Comparison of ENCODE assay signal across 17 mouse cellular contexts in the genomic region with DNA sequence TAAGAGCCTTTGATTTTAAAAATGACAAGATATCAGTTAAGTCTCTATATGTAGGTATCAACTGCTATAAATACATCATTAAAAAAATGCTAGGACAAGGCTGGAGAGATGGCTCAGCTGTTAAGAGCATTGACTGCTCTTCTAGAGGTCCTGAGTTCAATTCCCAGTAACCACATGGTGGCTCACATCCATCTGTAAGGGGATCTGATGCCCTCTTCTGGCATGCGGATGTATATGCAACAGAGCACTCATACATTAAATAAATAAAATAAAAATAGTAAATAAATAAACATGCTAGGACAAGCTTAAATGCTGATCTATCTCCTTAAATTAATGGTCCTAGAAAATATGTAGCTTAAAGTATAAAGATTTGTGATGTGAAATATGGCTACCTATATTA. TPM values are rescaled to one million over a fixed set of nuclear protein-coding genes. Genes with fewer than 3 reads are reported as not detected.
DNase-seq lines count a peak whose midpoint lies in the region; ATAC-seq and TF ChIP-seq lines count a peak whose summit lies in the region.
"Had no signal": no experiment of that assay in that cellular context is flagged by ENCODE, and none has a peak within 500 bp of the region (broad histone marks: within the 10 kb centered on the region; RNA-seq: fewer than 3 reads in every experiment).

No protein-coding gene starts in this region.

- no peaks in the 10 kb centered on the region for H3K27me3 ChIP-seq in heart, postnatal 0 days (ENCODE audit: control insufficient read depth, insufficient read depth, low read length)
- no peaks in the 10 kb centered on the region for H3K27me3 ChIP-seq in heart, embryonic 12.5 days (replicated peaks)
- no peaks in the 10 kb centered on the region for H3K27me3 ChIP-seq in lung, postnatal 0 days (replicated peaks; ENCODE audit: insufficient read depth, low read length)
- H3K27me3 ChIP-seq in stomach, postnatal 0 days (ENCODE audit: control insufficient read depth, insufficient read depth, low read length): no peaks in the 10 kb centered on the region
- H3K27me3 ChIP-seq: heart, embryonic 13.5 days; limb, embryonic 15.5 days; midbrain, embryonic 15.5 days; neural tube, embryonic 12.5 days had no signal

- 87% methylated on average over 1 of the region's 1 CpGs for WGBS in heart, postnatal 0 days
- 88% methylated on average over 1 of the region's 1 CpGs for WGBS in heart, embryonic 12.5 days
- WGBS in lung, postnatal 0 days: 89% methylated on average over 1 of the region's 1 CpGs
- 97% methylated on average over 1 of the region's 1 CpGs for WGBS in stomach, postnatal 0 days

- no peak overlapping the region for H3K4me2 ChIP-seq in heart, postnatal 0 days (ENCODE audit: low read depth, low read length)
- no peak overlapping the region for H3K4me2 ChIP-seq in heart, embryonic 12.5 days
- no peak overlapping the region for H3K4me2 ChIP-seq in lung, postnatal 0 days (replicated peaks; ENCODE audit: low read depth, low read length)
- H3K4me2 ChIP-seq in stomach, postnatal 0 days (replicated peaks; ENCODE audit: low read depth): no peak overlapping the region
- H3K4me2 ChIP-seq: heart, embryonic 13.5 days; limb, embryonic 15.5 days; midbrain, embryonic 15.5 days; neural tube, embryonic 12.5 days had no signal

- TF ChIP-seq EP300 in heart, postnatal 0 days (IDR thresholded peaks at IDR 0.05; ENCODE audit: low read depth): no peak
- TF ChIP-seq EP300 in lung, postnatal 0 days (IDR thresholded peaks at IDR 0.05): no peak
- TF ChIP-seq EP300 in stomach, postnatal 0 days (optimal IDR thresholded peaks at IDR 0.05): no peak

- peaks cover 4% of the 10 kb centered on the region; the same call in 1 of the 2 replicates for H3K36me3 ChIP-seq in heart, postnatal 0 days (replicated peaks; ENCODE audit: control insufficient read depth, insufficient read depth, low read length)
- peaks cover 10% of the 10 kb centered on the region; the same call in 1 of the 2 replicates for H3K36me3 ChIP-seq in heart, embryonic 12.5 days
- no peaks in the 10 kb centered on the region for H3K36me3 ChIP-seq in lung, postnatal 0 days (ENCODE audit: insufficient read depth, low read length)
- H3K36me3 ChIP-seq in stomach, postnatal 0 days (ENCODE audit: control insufficient read depth, insufficient read depth, low read length): no peaks in the 10 kb centered on the region
- H3K36me3 ChIP-seq: midbrain, embryonic 15.5 days; neural tube, embryonic 12.5 days had no signal

- TF ChIP-seq CTCF in heart, postnatal 0 days (IDR thresholded peaks at IDR 0.05; ENCODE audit: low read depth): peak; percentile 15
- peak; percentile 56 for TF ChIP-seq CTCF in lung, postnatal 0 days (IDR thresholded peaks at IDR 0.05)
- peak; percentile 55 for TF ChIP-seq CTCF in stomach, postnatal 0 days (IDR thresholded peaks at IDR 0.05; ENCODE audit: low read depth)

- H3K9me3 ChIP-seq in heart, postnatal 0 days (replicated peaks; ENCODE audit: control insufficient read depth, low read length): no peaks in the 10 kb centered on the region
- H3K9me3 ChIP-seq in heart, embryonic 12.5 days (replicated peaks): no peaks in the 10 kb centered on the region
- H3K9me3 ChIP-seq in lung, postnatal 0 days (ENCODE audit: low read length): no peaks in the 10 kb centered on the region
- H3K9me3 ChIP-seq in stomach, postnatal 0 days (ENCODE audit: control insufficient read depth, low read length): no peaks in the 10 kb centered on the region
- H3K9me3 ChIP-seq: heart, embryonic 13.5 days; limb, embryonic 15.5 days; midbrain, embryonic 15.5 days; neural tube, embryonic 12.5 days had no signal

- DNase-seq in heart, postnatal 0 days (ENCODE audit: low spot score): no peak
- DNase-seq in lung, postnatal 0 days (ENCODE audit: low spot score): no peak
- DNase-seq in lung, postnatal 10 days: no peak
- peak; percentile 30 for DNase-seq in NIH3T3 (ENCODE audit: low read depth)
- no peak for DNase-seq in stomach, postnatal 0 days (ENCODE audit: low spot score)
- no peak for DNase-seq in adrenal gland, postnatal 36 days
- DNase-seq in kidney, postnatal 25 days: no peak
- DNase-seq: cerebellum, adult 11-12 months; gastrocnemius, postnatal 10 days; kidney, adult 18-20 months; lung, postnatal 36 days had no signal

- ATAC-seq in heart, postnatal 0 days (ENCODE audit: insufficient read depth, low read depth): no peak
- ATAC-seq in heart, embryonic 12.5 days (ENCODE audit: insufficient number of reproducible peaks, low FRiP score): no peak
- ATAC-seq in lung, postnatal 0 days: no peak
- ATAC-seq in stomach, postnatal 0 days (ENCODE audit: low FRiP score, low TSS enrichment): no peak
- ATAC-seq: forebrain, embryonic 14.5 days; midbrain, embryonic 15.5 days had no signal

- H3K27ac ChIP-seq in heart, postnatal 0 days (ENCODE audit: low read depth): no peak overlapping the region
- H3K27ac ChIP-seq in heart, embryonic 12.5 days (ENCODE audit: poor library complexity, severe bottlenecking): no peak overlapping the region
- no peak overlapping the region for H3K27ac ChIP-seq in lung, postnatal 0 days (ENCODE audit: low read length)
- no peak overlapping the region for H3K27ac ChIP-seq in stomach, postnatal 0 days (replicated peaks)
- H3K27ac ChIP-seq: heart, embryonic 13.5 days; limb, embryonic 15.5 days; midbrain, embryonic 15.5 days; neural tube, embryonic 12.5 days had no signal

- H3K4me1 ChIP-seq in heart, postnatal 0 days (ENCODE audit: control insufficient read depth, insufficient read depth): peaks cover 16% of the 10 kb centered on the region
- peaks cover 41% of the 10 kb centered on the region for H3K4me1 ChIP-seq in heart, embryonic 12.5 days (replicated peaks)
- 0 out of 2 replicates have a peak, but pooled peaks cover 4% of the 10 kb centered on the region for H3K4me1 ChIP-seq in lung, postnatal 0 days (ENCODE audit: insufficient read depth, low read depth, low read length)
- no peaks in the 10 kb centered on the region for H3K4me1 ChIP-seq in stomach, postnatal 0 days (replicated peaks; ENCODE audit: control insufficient read depth, insufficient read depth)
- H3K4me1 ChIP-seq: limb, embryonic 15.5 days; midbrain, embryonic 15.5 days; neural tube, embryonic 12.5 days had no signal

- no peak overlapping the region for H3K4me3 ChIP-seq in heart, postnatal 0 days (ENCODE audit: low read depth, low read length)
- H3K4me3 ChIP-seq in heart, embryonic 12.5 days: no peak overlapping the region
- H3K4me3 ChIP-seq in lung, postnatal 0 days (ENCODE audit: low read depth, low read length): no peak overlapping the region
- H3K4me3 ChIP-seq in stomach, postnatal 0 days (ENCODE audit: low read depth, low read length): no peak overlapping the region
- H3K4me3 ChIP-seq: heart, embryonic 13.5 days; limb, embryonic 15.5 days; midbrain, embryonic 15.5 days; neural tube, embryonic 12.5 days had no signal

- H3K9ac ChIP-seq in heart, postnatal 0 days (replicated peaks; ENCODE audit: low read depth, low read length): no peak overlapping the region
- H3K9ac ChIP-seq in heart, embryonic 12.5 days: no peak overlapping the region
- no peak overlapping the region for H3K9ac ChIP-seq in lung, postnatal 0 days (replicated peaks; ENCODE audit: low read depth)
- no peak overlapping the region for H3K9ac ChIP-seq in stomach, postnatal 0 days (ENCODE audit: low read length)
- H3K9ac ChIP-seq: heart, embryonic 13.5 days; limb, embryonic 15.5 days; midbrain, embryonic 15.5 days; neural tube, embryonic 12.5 days had no signal

RNA-seq across cellular contexts. Expression of gene Mon2, which starts 19.2 kb away (rescaled TPM):
- 35.0 and 62.0 TPM in 2 replicates for total RNA-seq in heart, postnatal 0 days (2014; rRNA removed; ENCODE audit: low replicate concordance)
- polyA plus RNA-seq in heart, postnatal 0 days (2015; fragmentation: Nextera tagmentation; extraction: Ambion mirVana): 14.3 and 15.2 TPM in 2 replicates
- 35.9 and 39.9 TPM in 2 replicates for polyA plus RNA-seq in heart, embryonic 12.5 days (2016; fragmentation: Nextera tagmentation; extraction: Ambion mirVana)
- 26.4 and 27.2 TPM in 2 replicates for polyA plus RNA-seq in lung, postnatal 0 days (2015; fragmentation: Nextera tagmentation; extraction: Ambion mirVana)
- polyA plus RNA-seq in stomach, postnatal 0 days (2015; fragmentation: Nextera tagmentation; extraction: Ambion mirVana): 14.7 and 15.9 TPM in 2 replicates
- 10 to 100 TPM; 79.9 to 92.2 TPM for total RNA-seq in adrenal gland, postnatal 36 days (2021)
